24 mouse cellular contexts compared by ENCODE assay signal in the genomic region with DNA sequence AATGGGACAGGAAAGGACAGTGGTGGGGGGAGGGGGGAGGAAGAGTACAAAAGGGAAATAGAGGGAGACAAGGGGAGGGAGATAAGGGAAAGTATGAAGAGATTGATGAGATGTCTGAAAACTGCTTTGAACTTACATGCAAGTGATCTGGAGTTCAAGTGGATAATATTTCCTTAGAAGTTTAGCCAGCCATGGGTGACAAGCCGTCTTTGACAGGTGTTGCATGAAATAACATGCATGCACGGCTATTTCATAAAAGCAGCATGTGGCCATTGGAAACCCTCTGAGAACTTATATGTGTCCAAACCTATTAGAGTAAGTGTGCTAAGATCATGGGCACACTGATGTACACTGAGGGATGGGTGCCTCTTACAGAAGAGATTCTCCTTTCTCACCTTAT.
"Had no signal": no experiment of that assay in that cellular context is flagged by ENCODE, and none has a peak within 500 bp of the region (broad histone marks: within the 10 kb centered on the region; RNA-seq: fewer than 3 reads in every experiment).

No protein-coding gene starts in this region.

- DNase-seq: gastrocnemius, postnatal 14 days; gastrocnemius, postnatal 36 days; heart, adult 11 months; heart, adult 2 months; heart, postnatal 14 days; heart, postnatal 36 days; kidney, adult 11 months; kidney, adult 2 months; kidney, adult 9 months; kidney, postnatal 14 days; kidney, postnatal 36 days; left cerebral cortex, postnatal 4 days had no signal

- H3K9ac ChIP-seq: heart, embryonic 13.5 days; heart, embryonic 15.5 days; hindbrain, embryonic 13.5 days; hindbrain, embryonic 15.5 days; kidney, embryonic 15.5 days; limb, embryonic 13.5 days; limb, embryonic 15.5 days had no signal

- ATAC-seq: hindbrain, postnatal 0 days; intestine, embryonic 16.5 days had no signal

- H3K36me3 ChIP-seq: heart, embryonic 13.5 days; heart, embryonic 15.5 days; hindbrain, embryonic 13.5 days; hindbrain, embryonic 15.5 days; kidney, embryonic 15.5 days; limb, embryonic 13.5 days; limb, embryonic 15.5 days had no signal

- H3K27ac ChIP-seq: heart, adult 2 months; heart, embryonic 13.5 days; heart, embryonic 15.5 days; hindbrain, embryonic 13.5 days; hindbrain, embryonic 15.5 days; hindbrain, postnatal 0 days; kidney, embryonic 15.5 days; kidney, postnatal 0 days; left cerebral cortex, adult 2 months; limb, embryonic 13.5 days; limb, embryonic 15.5 days had no signal

- H3K4me3 ChIP-seq: heart, adult 2 months; heart, embryonic 13.5 days; heart, embryonic 15.5 days; hindbrain, embryonic 13.5 days; hindbrain, embryonic 15.5 days; kidney, embryonic 15.5 days; left cerebral cortex, adult 2 months; limb, embryonic 13.5 days; limb, embryonic 15.5 days had no signal

- H3K4me1 ChIP-seq: heart, embryonic 13.5 days; heart, embryonic 15.5 days; hindbrain, embryonic 15.5 days; kidney, embryonic 15.5 days; limb, embryonic 13.5 days; limb, embryonic 15.5 days had no signal

- H3K27me3 ChIP-seq: heart, embryonic 13.5 days; heart, embryonic 15.5 days; hindbrain, embryonic 13.5 days; hindbrain, embryonic 15.5 days; kidney, embryonic 15.5 days; limb, embryonic 13.5 days; limb, embryonic 15.5 days had no signal

- H3K9me3 ChIP-seq: heart, embryonic 13.5 days; heart, embryonic 15.5 days; hindbrain, embryonic 13.5 days; hindbrain, embryonic 15.5 days; kidney, embryonic 15.5 days; limb, embryonic 13.5 days; limb, embryonic 15.5 days had no signal

- H3K4me2 ChIP-seq: heart, embryonic 11.5 days; heart, embryonic 13.5 days; heart, embryonic 15.5 days; hindbrain, embryonic 13.5 days; hindbrain, embryonic 15.5 days; kidney, embryonic 15.5 days; limb, embryonic 13.5 days; limb, embryonic 15.5 days had no signal
